ENCODE assay signal across 8 mouse cellular contexts in genomic region chr11:30268648-30269375, GRCm38 (mm10). TPM values are rescaled to one million over a fixed set of nuclear protein-coding genes. Genes with fewer than 3 reads are reported as not detected.
DNase-seq lines count a peak whose midpoint lies in the region; ATAC-seq and TF ChIP-seq lines count a peak whose summit lies in the region.

No protein-coding gene starts in this region.

- peaks cover 20% of the 10 kb centered on the region for H3K27me3 ChIP-seq in spleen, adult 2 months (ENCODE audit: control insufficient read depth, insufficient read depth, low read length)
- H3K27me3 ChIP-seq in liver, postnatal 0 days (ENCODE audit: insufficient read depth, low read length), result peaks cover 36% of the 10 kb centered on the region
- H3K27me3 ChIP-seq in stomach, postnatal 0 days (ENCODE audit: control insufficient read depth, insufficient read depth, low read length), result no peaks in the 10 kb centered on the region

- no peaks in the 10 kb centered on the region for H3K36me3 ChIP-seq in spleen, adult 2 months (ENCODE audit: control insufficient read depth, insufficient read depth, low read length)
- H3K36me3 ChIP-seq in liver, postnatal 0 days (replicated peaks; ENCODE audit: insufficient read depth, low read length), result no peaks in the 10 kb centered on the region
- H3K36me3 ChIP-seq in stomach, postnatal 0 days (ENCODE audit: control insufficient read depth, insufficient read depth, low read length), result no peaks in the 10 kb centered on the region

- peak overlapping the region; percentile 59; the same call in 1 of the 2 replicates for H3K4me3 ChIP-seq in spleen, adult 2 months (ENCODE audit: extremely low read depth, insufficient read depth, insufficient read length)
- H3K4me3 ChIP-seq in liver, postnatal 0 days (ENCODE audit: low read depth, low read length), result peak overlapping the region; percentile 78
- peak overlapping the region; percentile 94 for H3K4me3 ChIP-seq in stomach, postnatal 0 days (ENCODE audit: low read depth, low read length)

- ATAC-seq in liver, postnatal 0 days, result no peak
- ATAC-seq in stomach, postnatal 0 days (ENCODE audit: low FRiP score, low TSS enrichment), result peak; percentile 17; the same call in 1 of the 2 replicates

- 9% methylated on average over 15 of the region's 15 CpGs for WGBS in spleen, adult 2 months
- 9% methylated on average over 15 of the region's 15 CpGs for WGBS in liver, postnatal 0 days (ENCODE audit: insufficient replicate concordance)
- WGBS in stomach, postnatal 0 days, result 3% methylated on average over 15 of the region's 15 CpGs

- H3K9ac ChIP-seq in liver, postnatal 0 days (replicated peaks), result no peak overlapping the region
- H3K9ac ChIP-seq in stomach, postnatal 0 days (ENCODE audit: low read length), result peak overlapping the region; percentile 89

- peaks cover 9% of the 10 kb centered on the region; the same call in 1 of the 2 replicates for H3K4me1 ChIP-seq in spleen, adult 2 months (ENCODE audit: control insufficient read depth, insufficient read depth, insufficient read length)
- H3K4me1 ChIP-seq in liver, postnatal 0 days (ENCODE audit: insufficient read depth), result no peaks in the 10 kb centered on the region; the same call in 1 of the 2 replicates
- H3K4me1 ChIP-seq in stomach, postnatal 0 days (replicated peaks; ENCODE audit: control insufficient read depth, insufficient read depth), result no peaks in the 10 kb centered on the region

- peak overlapping the region; percentile 95 for H3K4me2 ChIP-seq in liver, postnatal 0 days (ENCODE audit: low read depth, low read length)
- H3K4me2 ChIP-seq in stomach, postnatal 0 days (replicated peaks; ENCODE audit: low read depth), result peak overlapping the region; percentile 74

- H3K27ac ChIP-seq in spleen, adult 2 months (ENCODE audit: insufficient read depth, low read length), result no peak overlapping the region
- H3K27ac ChIP-seq in liver, postnatal 0 days (ENCODE audit: low read depth), result 0 out of 2 replicates have a peak overlapping the region, but pooled peaks have one; percentile 8
- H3K27ac ChIP-seq in stomach, postnatal 0 days (replicated peaks), result peak overlapping the region; percentile 95

- DNase-seq in adrenal gland, postnatal 14 days, result peak; percentile 24
- DNase-seq in adrenal gland, adult 2 months, result no peak
- no peak for DNase-seq in spleen, adult 2 months (ENCODE audit: low read depth in 1 of 2, low spot score in 2 of 2)
- no peak for DNase-seq in spleen, adult 18-20 months
- DNase-seq in induced T-regulatory cell, adult 2 months (ENCODE audit: low read depth), result peak; percentile 4
- DNase-seq in liver, postnatal 0 days, result no peak
- DNase-seq in stomach, postnatal 0 days (ENCODE audit: low spot score), result no peak
- no peak for DNase-seq in cerebellum, postnatal 36 days

- H3K9me3 ChIP-seq in liver, postnatal 0 days (ENCODE audit: low read length), result no peaks in the 10 kb centered on the region
- H3K9me3 ChIP-seq in stomach, postnatal 0 days (ENCODE audit: control insufficient read depth, low read length), result no peaks in the 10 kb centered on the region

- no peak for TF ChIP-seq EP300 in liver, postnatal 0 days (IDR thresholded peaks at IDR 0.05; ENCODE audit: low read depth)
- no peak for TF ChIP-seq EP300 in stomach, postnatal 0 days (optimal IDR thresholded peaks at IDR 0.05)

- TF ChIP-seq POLR2A in spleen, adult 2 months (IDR thresholded peaks at IDR 0.05; ENCODE audit: low read depth, low read length), result no peak

- TF ChIP-seq CTCF in spleen, adult 2 months (IDR thresholded peaks at IDR 0.05; ENCODE audit: extremely low read depth, insufficient read depth, insufficient read length, insufficient replicate concordance), result no peak
- no peak for TF ChIP-seq CTCF in liver, postnatal 0 days (IDR thresholded peaks at IDR 0.05; ENCODE audit: low read depth)
- no peak for TF ChIP-seq CTCF in stomach, postnatal 0 days (IDR thresholded peaks at IDR 0.05; ENCODE audit: low read depth)

RNA-seq across cellular contexts. Expression of gene Sptbn1, which starts 0.8 kb away (rescaled TPM):
- total RNA-seq in adrenal gland, postnatal 14 days (2021), result 336 and 367 TPM in 2 replicates
- 100 to 1,000 TPM; 249 to 315 TPM for total RNA-seq in adrenal gland, adult 2 months (2021)
- polyA plus RNA-seq in adrenal gland, adult 2 months (2012; rRNA removed), result 40.5 and 53.8 TPM in 2 replicates
- 26.8 and 28.0 TPM in 2 replicates for polyA plus RNA-seq in spleen, adult 2 months (2012; rRNA removed)
- 18.9 and 19.2 TPM in 2 replicates for polyA plus RNA-seq in liver, postnatal 0 days (2015; fragmentation: Nextera tagmentation; extraction: Ambion mirVana)
- 57.2 and 57.4 TPM in 2 replicates for polyA plus RNA-seq in stomach, postnatal 0 days (2015; fragmentation: Nextera tagmentation; extraction: Ambion mirVana)

Comparison
In these comparisons a context has a peak if more than half of its experiments do, and no peak if none do; other contexts are left out.
1. DNase-seq: peak in adrenal gland, postnatal 14 days (single experiment) and induced T-regulatory cell, adult 2 months (single experiment); none in adrenal gland, adult 2 months (single experiment), spleen, adult 2 months (0 of 2), spleen, adult 18-20 months (0 of 2), liver, postnatal 0 days (single experiment), stomach, postnatal 0 days (single experiment) and cerebellum, postnatal 36 days (0 of 2).
2. Peak in every context shown above with its lines, with median percentiles within 50 percentile points of each other: H3K4me3 ChIP-seq.